Comparison of ENCODE assay signal across 8 mouse cellular contexts in the genomic region with DNA sequence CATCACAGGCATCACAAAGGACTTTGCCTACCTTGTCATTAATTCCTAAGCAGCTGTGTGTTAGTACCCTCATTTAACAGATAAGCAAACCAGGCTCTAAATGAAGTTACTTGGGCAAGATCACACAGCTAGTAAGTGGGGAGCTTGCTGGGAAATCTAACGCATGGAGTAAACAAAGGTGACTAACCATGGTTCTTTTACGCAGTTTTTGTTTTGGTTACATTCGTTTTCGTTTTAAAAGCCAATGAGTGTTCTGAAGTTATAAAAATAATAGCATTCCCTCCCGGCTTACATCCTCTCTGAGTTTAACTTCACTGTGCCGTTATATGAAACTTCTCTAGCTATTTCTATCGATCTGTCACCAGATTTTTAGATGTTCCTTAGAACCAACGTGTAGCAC. TPM values are rescaled to one million over a fixed set of nuclear protein-coding genes. Genes with fewer than 3 reads are reported as not detected.
DNase-seq lines count a peak whose midpoint lies in the region; ATAC-seq lines count a peak whose summit lies in the region.

No protein-coding gene starts in this region.

- peak; percentile 9 for DNase-seq in embryo, embryonic 11 days
- no peak for DNase-seq in embryo, embryonic 10 days (ENCODE audit: low spot score)
- DNase-seq in A20 (ENCODE audit: low read depth, low spot score), result peak; percentile 62
- no peak for DNase-seq in hindbrain, embryonic 10.5 days (ENCODE audit: low spot score)
- DNase-seq in right cerebral cortex, postnatal 10 days (ENCODE audit: low spot score in 2 of 2), result no peak

- no peak overlapping the region for H3K9ac ChIP-seq in liver, embryonic 16.5 days (ENCODE audit: low read depth, low read length)

- H3K27ac ChIP-seq in hindbrain, embryonic 10.5 days, result no peak overlapping the region
- H3K27ac ChIP-seq in liver, embryonic 16.5 days (ENCODE audit: low read length), result no peak overlapping the region

- H3K4me1 ChIP-seq in hindbrain, embryonic 10.5 days (replicated peaks), result peaks cover 23% of the 10 kb centered on the region
- H3K4me1 ChIP-seq in liver, embryonic 16.5 days (ENCODE audit: control insufficient read depth, low read depth, low read length), result peaks cover 10% of the 10 kb centered on the region

- 13% methylated on average over 8 of the region's 8 CpGs for WGBS in hindbrain, embryonic 10.5 days
- 22% methylated on average over 8 of the region's 8 CpGs for WGBS in liver, embryonic 16.5 days (ENCODE audit: insufficient replicate concordance)

- peak overlapping the region; percentile 71 for H3K4me2 ChIP-seq in liver, embryonic 16.5 days (ENCODE audit: low read depth, low read length)

- H3K4me3 ChIP-seq in hindbrain, embryonic 10.5 days, result peak overlapping the region; percentile 65
- H3K4me3 ChIP-seq in liver, embryonic 16.5 days (ENCODE audit: low read depth, low read length), result peak overlapping the region; percentile 59

- no peaks in the 10 kb centered on the region for H3K9me3 ChIP-seq in hindbrain, embryonic 10.5 days
- H3K9me3 ChIP-seq in liver, embryonic 16.5 days (replicated peaks; ENCODE audit: control insufficient read depth, low read length), result no peaks in the 10 kb centered on the region

- H3K36me3 ChIP-seq in hindbrain, embryonic 10.5 days, result no peaks in the 10 kb centered on the region
- H3K36me3 ChIP-seq in liver, embryonic 16.5 days (ENCODE audit: control insufficient read depth, insufficient read depth), result no peaks in the 10 kb centered on the region

- no peak for ATAC-seq in liver, embryonic 16.5 days (ENCODE audit: low read depth)
- no peak for ATAC-seq in erythroid progenitor cell, adult 5-6 weeks (replicated peaks; ENCODE audit: low FRiP score, poor library complexity, severe bottlenecking)
- ATAC-seq in frontal cortex, adult (ENCODE audit: low TSS enrichment), result no peak

- peaks cover 36% of the 10 kb centered on the region for H3K27me3 ChIP-seq in hindbrain, embryonic 10.5 days (ENCODE audit: insufficient read depth, poor library complexity, severe bottlenecking)
- peaks cover 32% of the 10 kb centered on the region for H3K27me3 ChIP-seq in liver, embryonic 16.5 days (ENCODE audit: control insufficient read depth, insufficient read depth, low read depth, low read length)

RNA-seq across cellular contexts. Expression of gene Utp6, which starts 10.9 kb away (rescaled TPM):
- polyA plus RNA-seq in hindbrain, embryonic 10.5 days (2016; fragmentation: Nextera tagmentation; extraction: Ambion mirVana), result 44.9 and 62.4 TPM in 2 replicates
- polyA plus RNA-seq in liver, embryonic 16.5 days (2015; fragmentation: Nextera tagmentation; extraction: Ambion mirVana), result 18.5 and 21.3 TPM in 2 replicates
- total RNA-seq in erythroid progenitor cell, adult 5-6 weeks (2015; ENCODE audit: low replicate concordance), result 8.3 and 20.5 TPM in 2 replicates
- total RNA-seq in erythroid progenitor cell, adult 5-6 weeks (2017; ENCODE audit: low replicate concordance), result 12.3 and 12.8 TPM in 2 replicates

RNA-seq across cellular contexts. Expression of gene Suz12, which starts 19.8 kb away (rescaled TPM):
- 15.5 and 20.0 TPM in 2 replicates for polyA plus RNA-seq in hindbrain, embryonic 10.5 days (2016; fragmentation: Nextera tagmentation; extraction: Ambion mirVana)
- polyA plus RNA-seq in liver, embryonic 16.5 days (2015; fragmentation: Nextera tagmentation; extraction: Ambion mirVana), result 11.4 and 11.6 TPM in 2 replicates
- 146 and 189 TPM in 2 replicates for total RNA-seq in erythroid progenitor cell, adult 5-6 weeks (2015; ENCODE audit: low replicate concordance)
- 117 and 168 TPM in 2 replicates for total RNA-seq in erythroid progenitor cell, adult 5-6 weeks (2017; ENCODE audit: low replicate concordance)

Comparison
In these comparisons a context has a peak if more than half of its experiments do, and no peak if none do; other contexts are left out.
1. DNase-seq: peak in embryo, embryonic 11 days (single experiment) and A20 (single experiment); none in embryo, embryonic 10 days (single experiment), hindbrain, embryonic 10.5 days (single experiment) and right cerebral cortex, postnatal 10 days (0 of 2).